Mouse (Mus musculus) olfactory bulb, adult 2 months (tissue): Measurements from ENCODE around the gene Aanat.

ENCODE experiments used
- CTCF ChIP-seq: fragments of 200-500 bp; IDR thresholded peaks from 2 replicates; pipeline ENCODE4 v1.5.1; 2012; ENCODE audit warnings: low read depth, mild to moderate bottlenecking, low read length, moderate library complexity; ENCODE audit not compliant: insufficient read depth
- POLR2A ChIP-seq: fragments of 200-500 bp; IDR thresholded peaks from 2 replicates; pipeline ENCODE4 v1.6.1; 2012; ENCODE audit warnings: mild to moderate bottlenecking, low read depth, low read length, moderate library complexity; ENCODE audit not compliant: insufficient read depth

DNA sequence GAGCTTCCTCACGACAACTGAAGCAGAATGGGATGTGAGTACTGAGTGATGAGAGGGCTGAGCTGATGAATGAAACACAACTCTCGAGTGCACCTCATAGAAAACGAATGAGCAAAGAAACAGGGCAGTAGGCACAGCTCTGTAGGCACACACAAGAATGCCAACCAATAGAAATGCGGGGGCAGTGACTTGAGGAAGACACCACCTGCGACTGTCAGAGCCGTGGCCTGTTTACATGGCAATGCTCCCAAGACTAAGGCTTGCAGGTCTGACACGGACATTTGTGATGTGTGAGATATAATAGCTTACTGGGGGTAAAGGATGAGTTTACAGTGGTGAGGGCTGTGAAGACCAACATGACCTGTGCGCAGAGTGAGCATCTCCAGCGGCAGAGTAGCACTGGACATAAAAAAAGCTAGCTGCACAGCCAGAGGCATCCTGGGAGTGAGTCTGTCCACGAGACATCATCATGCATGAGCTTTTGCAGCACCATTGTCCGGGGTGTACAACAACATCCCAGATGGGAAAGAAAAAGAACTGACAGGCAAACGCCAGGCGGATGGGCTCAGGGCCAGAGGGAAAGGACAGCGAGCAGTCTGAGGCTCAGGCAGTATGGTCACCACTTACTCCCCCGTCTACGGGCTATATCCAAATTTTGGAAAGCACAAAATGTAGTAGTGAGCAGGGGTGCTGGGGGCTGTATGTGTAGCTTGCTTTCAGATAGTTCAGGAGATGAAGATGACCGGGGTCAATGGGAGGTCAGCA lies 38.8 kb upstream of the Aanat start:
- TF ChIP-seq CTCF (no peak), POLR2A (no peak)
